Mouse (Mus musculus): ENCODE results near the gene Clcn7. TPM values are rescaled to one million over a fixed set of nuclear protein-coding genes. Genes with fewer than 3 reads are reported as not detected.

Gene Clcn7
- polyA plus RNA-seq, 1 experiment from 2014 or later, result 26.7 TPM

DNA sequence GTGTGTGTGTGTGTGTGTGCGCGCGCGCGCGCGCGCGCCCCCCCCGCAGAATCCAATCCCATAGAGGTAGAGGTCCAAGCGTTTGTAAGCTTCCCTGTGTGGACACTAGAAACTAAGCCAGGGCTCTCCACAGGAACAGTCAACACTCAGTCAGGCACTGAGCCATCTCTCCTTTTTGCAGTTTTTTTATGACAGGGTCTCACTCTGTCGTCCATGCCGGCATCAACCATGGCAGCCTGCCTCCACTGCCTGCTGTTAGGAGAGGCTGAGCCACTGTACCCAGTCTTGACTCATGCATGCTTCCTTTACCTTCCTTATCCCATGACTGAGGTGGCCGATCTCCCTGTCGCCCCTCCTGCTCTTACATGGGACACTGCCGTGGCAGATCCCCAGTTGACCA lies 25.4 kb upstream of the Clcn7 start:
- Histone ChIP-seq H3K9ac (replicated peaks; ENCODE audit: low read depth, low read length) (no peak overlapping the region), H3K4me1 (ENCODE audit: control insufficient read depth, insufficient read depth, low read length) (no peaks in the 10 kb centered on the region), H3K36me3 (ENCODE audit: control insufficient read depth, insufficient read depth, low read length) (peaks cover 55% of the 10 kb centered on the region), H3K27me3 (ENCODE audit: control insufficient read depth, insufficient read depth, low read length) (no peaks in the 10 kb centered on the region), H3K4me2 (ENCODE audit: low read depth, low read length) (no peak overlapping the region), H3K4me3 (ENCODE audit: low read depth, low read length) (no peak overlapping the region), H3K9me3 (ENCODE audit: control insufficient read depth, low read length) (no peaks in the 10 kb centered on the region), H3K27ac (ENCODE audit: low read depth, low read length) (no peak overlapping the region)
- no peak for ATAC-seq (ENCODE audit: low read depth)
- WGBS, result 93% methylated on average over 6 of the region's 16 CpGs

GRCm38 (mm10) chr17:25109578-25109977 lies 23.6 kb upstream of the Clcn7 start:
- Histone ChIP-seq H3K36me3 (ENCODE audit: control insufficient read depth, insufficient read depth, low read length) (peaks cover 41% of the 10 kb centered on the region), H3K4me3 (ENCODE audit: low read depth, low read length) (no peak overlapping the region), H3K9ac (replicated peaks; ENCODE audit: low read depth, low read length) (no peak overlapping the region), H3K27ac (ENCODE audit: low read depth, low read length) (no peak overlapping the region), H3K4me2 (ENCODE audit: low read depth, low read length) (no peak overlapping the region), H3K27me3 (ENCODE audit: control insufficient read depth, insufficient read depth, low read length) (no peaks in the 10 kb centered on the region), H3K4me1 (ENCODE audit: control insufficient read depth, insufficient read depth, low read length) (peaks cover 2% of the 10 kb centered on the region), H3K9me3 (ENCODE audit: control insufficient read depth, low read length) (no peaks in the 10 kb centered on the region)
- WGBS, result 82% methylated on average over 2 of the region's 2 CpGs
- ATAC-seq (ENCODE audit: low read depth), result no peak

- no peaks in the 10 kb centered on the region for H3K27me3 ChIP-seq (ENCODE audit: control insufficient read depth, insufficient read depth, low read length)
- no peak overlapping the region for H3K27ac ChIP-seq (ENCODE audit: low read depth, low read length)
- no peak overlapping the region for H3K4me3 ChIP-seq (ENCODE audit: low read depth, low read length)
- peaks cover 5% of the 10 kb centered on the region for H3K4me1 ChIP-seq (ENCODE audit: control insufficient read depth, insufficient read depth, low read length)
- H3K36me3 ChIP-seq (ENCODE audit: control insufficient read depth, insufficient read depth, low read length), result peaks cover 31% of the 10 kb centered on the region
- H3K4me2 ChIP-seq (ENCODE audit: low read depth, low read length), result no peak overlapping the region
- no peak for ATAC-seq (ENCODE audit: low read depth)
- H3K9me3 ChIP-seq (ENCODE audit: control insufficient read depth, low read length), result no peaks in the 10 kb centered on the region
- no peak overlapping the region for H3K9ac ChIP-seq (replicated peaks; ENCODE audit: low read depth, low read length)
- WGBS, result 96% methylated on average over 6 of the region's 6 CpGs
These were observed 22.6 kb upstream of the Clcn7 start for GRCm38 (mm10) chr17:25110590-25110989.

GRCm38 (mm10) chr17:25111220-25111619 lies 22.0 kb upstream of the Clcn7 start:
- H3K27me3 ChIP-seq (ENCODE audit: control insufficient read depth, insufficient read depth, low read length), result no peaks in the 10 kb centered on the region
- no peak for ATAC-seq (ENCODE audit: low read depth)
- H3K36me3 ChIP-seq (ENCODE audit: control insufficient read depth, insufficient read depth, low read length), result peaks cover 26% of the 10 kb centered on the region
- H3K9me3 ChIP-seq (ENCODE audit: control insufficient read depth, low read length), result no peaks in the 10 kb centered on the region
- no peak overlapping the region for H3K27ac ChIP-seq (ENCODE audit: low read depth, low read length)
- 96% methylated on average over 5 of the region's 5 CpGs for WGBS
- H3K4me1 ChIP-seq (ENCODE audit: control insufficient read depth, insufficient read depth, low read length), result peaks cover 5% of the 10 kb centered on the region
- no peak overlapping the region for H3K4me2 ChIP-seq (ENCODE audit: low read depth, low read length)
- H3K9ac ChIP-seq (replicated peaks; ENCODE audit: low read depth, low read length), result no peak overlapping the region
- no peak overlapping the region for H3K4me3 ChIP-seq (ENCODE audit: low read depth, low read length)

DNA sequence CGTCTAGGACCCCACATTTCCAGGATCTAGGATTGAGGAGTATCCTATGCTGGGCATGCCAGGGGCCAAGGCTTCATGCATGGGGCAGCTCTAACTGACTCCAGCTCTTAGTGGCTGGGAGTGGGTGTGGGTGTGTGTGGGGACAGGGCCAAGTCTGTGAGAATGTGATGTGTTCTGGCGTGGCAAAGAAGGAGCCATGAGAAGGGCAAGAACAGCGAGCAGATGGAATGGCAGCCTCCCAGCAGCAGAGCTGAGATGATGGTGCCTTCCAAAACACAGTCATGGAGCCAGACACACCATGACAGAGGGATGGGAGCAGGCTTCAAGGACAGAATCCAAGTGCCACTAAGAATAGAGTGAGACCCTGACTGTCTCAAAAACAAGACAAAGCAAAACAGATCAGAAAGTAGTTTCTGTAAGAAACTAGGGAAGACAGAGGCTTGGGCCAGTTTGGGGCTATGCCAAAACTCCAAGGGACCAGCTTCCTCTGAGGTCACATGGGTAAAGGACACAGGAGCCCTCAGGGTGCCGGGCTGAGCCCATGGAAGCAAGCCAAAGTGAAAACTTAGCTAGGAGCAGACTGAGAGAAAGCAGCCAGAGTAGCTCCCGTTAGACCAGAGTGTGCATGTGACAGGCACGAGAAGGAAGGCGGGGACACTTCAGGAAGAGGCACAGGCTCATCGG lies 21.3 kb upstream of the Clcn7 start:
- WGBS, result 91% methylated on average over 8 of the region's 8 CpGs
- Histone ChIP-seq H3K4me2 (ENCODE audit: low read depth, low read length) (no peak overlapping the region), H3K27ac (ENCODE audit: low read depth, low read length) (no peak overlapping the region), H3K36me3 (ENCODE audit: control insufficient read depth, insufficient read depth, low read length) (peaks cover 22% of the 10 kb centered on the region; the same call in 1 of the 2 replicates), H3K9me3 (ENCODE audit: control insufficient read depth, low read length) (no peaks in the 10 kb centered on the region), H3K27me3 (ENCODE audit: control insufficient read depth, insufficient read depth, low read length) (no peaks in the 10 kb centered on the region), H3K9ac (replicated peaks; ENCODE audit: low read depth, low read length) (no peak overlapping the region), H3K4me1 (ENCODE audit: control insufficient read depth, insufficient read depth, low read length) (peaks cover 8% of the 10 kb centered on the region), H3K4me3 (ENCODE audit: low read depth, low read length) (no peak overlapping the region)
- no peak for ATAC-seq (ENCODE audit: low read depth)

DNA sequence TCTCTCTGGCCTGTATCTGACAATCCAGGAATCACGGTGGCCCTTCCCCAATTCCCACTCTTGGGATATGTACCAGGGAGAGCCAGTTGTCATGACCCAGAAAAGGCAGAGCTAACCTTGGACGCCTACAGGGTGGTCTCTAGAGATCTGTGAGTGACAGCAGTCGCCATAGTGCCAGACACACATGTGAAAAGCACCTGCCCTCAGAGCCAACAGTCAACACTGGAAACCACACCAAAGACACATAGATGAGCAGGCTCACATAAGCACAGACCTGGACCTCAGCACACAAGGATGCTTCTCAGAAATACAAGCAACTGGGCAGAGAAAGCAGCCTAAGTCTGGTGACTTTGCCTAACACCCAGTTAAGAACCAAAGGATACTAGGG lies 20.8 kb upstream of the Clcn7 start:
- no peak overlapping the region for H3K4me3 ChIP-seq (ENCODE audit: low read depth, low read length)
- H3K27ac ChIP-seq (ENCODE audit: low read depth, low read length), result no peak overlapping the region
- peaks cover 17% of the 10 kb centered on the region; the same call in 1 of the 2 replicates for H3K36me3 ChIP-seq (ENCODE audit: control insufficient read depth, insufficient read depth, low read length)
- H3K9ac ChIP-seq (replicated peaks; ENCODE audit: low read depth, low read length), result no peak overlapping the region
- H3K9me3 ChIP-seq (ENCODE audit: control insufficient read depth, low read length), result no peaks in the 10 kb centered on the region
- WGBS, result 81% methylated on average over 3 of the region's 3 CpGs
- no peak overlapping the region for H3K4me2 ChIP-seq (ENCODE audit: low read depth, low read length)
- no peaks in the 10 kb centered on the region for H3K27me3 ChIP-seq (ENCODE audit: control insufficient read depth, insufficient read depth, low read length)
- no peak for ATAC-seq (ENCODE audit: low read depth)
- H3K4me1 ChIP-seq (ENCODE audit: control insufficient read depth, insufficient read depth, low read length), result peaks cover 8% of the 10 kb centered on the region

DNA sequence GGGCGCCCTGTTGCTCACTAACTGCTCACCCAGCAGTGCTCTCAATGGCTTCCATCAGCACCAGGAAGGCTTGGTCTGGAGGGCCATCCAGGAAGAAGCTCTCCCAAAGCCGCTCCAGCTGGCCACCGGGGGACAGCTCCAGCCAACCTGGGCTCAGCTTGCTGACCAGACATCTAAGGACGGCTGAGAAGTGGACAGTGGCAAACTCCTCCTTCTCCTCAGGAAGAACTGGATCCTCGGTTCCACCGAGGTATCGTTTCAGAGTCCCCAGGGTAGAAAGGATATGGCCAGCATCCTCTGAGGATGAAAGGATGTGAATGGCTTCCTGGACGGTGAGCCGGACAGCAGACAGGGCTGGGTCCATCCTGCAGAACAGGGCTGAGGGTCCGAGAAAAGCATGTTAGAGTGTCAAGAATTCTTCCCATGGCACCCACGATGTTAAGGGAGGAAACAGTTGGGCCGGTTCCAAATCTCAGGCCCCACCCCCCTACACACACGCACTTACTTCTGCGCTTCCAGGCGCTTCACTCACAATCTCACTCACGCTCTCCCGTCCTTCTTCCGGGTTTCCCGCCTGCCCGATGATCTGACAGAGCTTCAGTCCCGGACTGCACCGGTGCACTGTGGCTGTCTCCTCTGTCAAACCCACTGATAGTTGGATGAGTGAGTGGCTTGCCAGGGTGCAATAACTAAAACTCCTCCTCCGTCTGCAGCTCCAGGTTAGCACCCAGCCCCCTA lies 18.1 kb upstream of the Clcn7 start:
- Histone ChIP-seq H3K27me3 (ENCODE audit: control insufficient read depth, insufficient read depth, low read length) (no peaks in the 10 kb centered on the region), H3K9me3 (ENCODE audit: control insufficient read depth, low read length) (no peaks in the 10 kb centered on the region), H3K4me1 (ENCODE audit: control insufficient read depth, insufficient read depth, low read length) (peaks cover 8% of the 10 kb centered on the region), H3K9ac (replicated peaks; ENCODE audit: low read depth, low read length) (peak overlapping the region; percentile 46), H3K36me3 (ENCODE audit: control insufficient read depth, insufficient read depth, low read length) (peaks cover 13% of the 10 kb centered on the region; the same call in 1 of the 2 replicates), H3K4me3 (ENCODE audit: low read depth, low read length) (peak overlapping the region; percentile 47), H3K4me2 (ENCODE audit: low read depth, low read length) (peak overlapping the region; percentile 75), H3K27ac (ENCODE audit: low read depth, low read length) (peak overlapping the region; percentile 90)
- WGBS, result 12% methylated on average over 23 of the region's 23 CpGs
- peak; percentile 60 for ATAC-seq (ENCODE audit: low read depth)

DNA sequence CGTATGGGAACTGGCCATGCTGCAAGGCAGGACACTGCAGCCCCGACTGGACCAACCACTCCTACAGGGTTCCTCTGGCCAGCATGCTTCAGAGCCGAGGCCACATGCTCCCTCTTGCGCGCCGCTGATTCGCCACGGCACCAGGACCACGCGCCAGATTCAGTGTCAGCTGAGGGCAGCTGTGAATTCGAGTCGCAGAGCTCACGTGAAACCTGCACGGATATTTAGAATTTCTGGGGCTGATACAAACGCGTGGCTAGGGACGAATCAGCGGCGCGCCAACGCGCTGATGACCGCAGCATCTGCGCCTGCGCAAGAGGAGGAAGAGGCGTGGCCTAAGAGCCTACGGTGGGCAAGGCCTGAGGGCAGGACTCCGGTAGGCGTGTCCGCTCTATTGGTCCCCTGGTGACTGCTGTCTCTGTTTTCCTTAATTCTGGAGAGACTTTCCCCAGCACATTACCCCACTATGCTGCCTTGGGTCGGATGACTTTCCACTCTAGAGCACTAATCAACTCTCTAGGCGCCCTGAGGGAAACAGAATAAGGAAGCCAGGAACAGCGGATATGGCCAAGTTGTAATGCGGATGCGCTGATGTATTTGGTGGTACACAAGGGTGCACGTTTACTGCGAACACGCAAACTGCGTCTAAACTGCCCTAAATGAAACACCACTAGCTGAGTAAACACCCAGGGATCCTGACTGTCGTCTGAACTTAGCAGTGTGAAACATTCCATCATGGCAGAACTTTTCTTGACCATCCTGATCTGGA lies 17.3 kb upstream of the Clcn7 start, which contains the start of gene Telo2:
Gene Telo2, minus strand, starts transcription at position 304 of the 769 bp plus-strand sequence.
- WGBS, result 3% methylated on average over 40 of the region's 40 CpGs
- Histone ChIP-seq H3K9me3 (ENCODE audit: control insufficient read depth, low read length) (no peaks in the 10 kb centered on the region), H3K4me2 (ENCODE audit: low read depth, low read length) (peak within 1 kb of the TSS; percentile 75), H3K27ac (ENCODE audit: low read depth, low read length) (peak within 1 kb of the TSS; percentile 90), H3K4me3 (ENCODE audit: low read depth, low read length) (peak within 1 kb of the TSS; percentile 47), H3K4me1 (ENCODE audit: control insufficient read depth, insufficient read depth, low read length) (peaks cover 8% of the 10 kb centered on the region), H3K9ac (replicated peaks; ENCODE audit: low read depth, low read length) (peak within 1 kb of the TSS; percentile 46), H3K27me3 (ENCODE audit: control insufficient read depth, insufficient read depth, low read length) (no peaks in the 10 kb centered on the region), H3K36me3 (ENCODE audit: control insufficient read depth, insufficient read depth, low read length) (peaks cover 6% of the 10 kb centered on the region; the same call in 1 of the 2 replicates)
- ATAC-seq (ENCODE audit: low read depth), result peak; percentile 93
